Mouse (Mus musculus) intestine, postnatal 0 days (tissue): ENCODE data around the gene A230072I06Rik. TPM values are rescaled to one million over a fixed set of nuclear protein-coding genes. Genes with fewer than 3 reads are reported as not detected.

Experiments
- ATAC-seq: fragments of 200-750 bp; cut with Nextera tagmentation; 2 replicates; pipeline ENCODE4 v1.8.0; 2017; ENCODE audit warnings: mild to moderate bottlenecking, moderate TSS enrichment, moderate library complexity
- H3K27ac ChIP-seq: fragments of 300-500 bp; sonication (generic); 2 replicates; pipeline ENCODE4 v1.5.1; 2014; ENCODE audit warnings: mild to moderate bottlenecking, low read depth, low read length, moderate library complexity
- H3K27me3 ChIP-seq: fragments of 300-500 bp; sonication (generic); replicated peaks from 2 replicates; pipeline ENCODE4 v1.6.1; 2014; ENCODE audit warnings: low read length, mixed read lengths; ENCODE audit not compliant: control insufficient read depth, insufficient read depth
- H3K36me3 ChIP-seq: fragments of 300-500 bp; sonication (generic); 2 replicates; pipeline ENCODE4 v1.6.1; 2014; ENCODE audit warnings: mild to moderate bottlenecking, moderate library complexity; ENCODE audit not compliant: control insufficient read depth, insufficient read depth
- H3K4me1 ChIP-seq: fragments of 300-500 bp; sonication (generic); replicated peaks from 2 replicates; pipeline ENCODE4 v1.6.1; 2014; ENCODE audit warnings: antibody characterized with exemption, low read length, mixed read lengths; ENCODE audit not compliant: control insufficient read depth, insufficient read depth
- H3K4me2 ChIP-seq: fragments of 300-500 bp; sonication (generic); replicated peaks from 2 replicates; pipeline ENCODE4 v1.6.1; 2014; ENCODE audit warnings: low read depth, mild to moderate bottlenecking, moderate library complexity
- H3K4me3 ChIP-seq: fragments of 300-500 bp; sonication (generic); 2 replicates; pipeline ENCODE4 v1.5.1; 2014; ENCODE audit warnings: low read depth, low read length
- H3K9ac ChIP-seq: fragments of 300-500 bp; sonication (generic); 2 replicates; pipeline ENCODE4 v1.6.1; 2014; ENCODE audit warnings: mild to moderate bottlenecking, low read depth, low read length
- H3K9me3 ChIP-seq: fragments of 300-500 bp; sonication (generic); 2 replicates; pipeline ENCODE4 v1.6.1; 2016; ENCODE audit warnings: mixed run types; ENCODE audit not compliant: control insufficient read depth
- CTCF ChIP-seq: sonication (generic); IDR thresholded peaks from 2 replicates; pipeline ENCODE4 v1.5.1; 2016; ENCODE audit warnings: low read depth, mild to moderate bottlenecking, control low read depth, antibody characterized with exemption, moderate library complexity
- WGBS: fragments of 180-500 bp; shearing (Covaris S2); extraction: QIAGEN DNeasy Blood & Tissue Kit; methylation state at CpG from one replicate; pipeline ENCODE4 v1.1.7; 2014; 5-methylcytosine and 5-hydroxymethylcytosine counted together
- polyA plus RNA-seq: library from polyadenylated mRNA; unstranded; fragments of >200 nt; fragmentation: Nextera tagmentation; extraction: Ambion mirVana; gene quantifications from 2 replicates; pipeline ENCODE4 v1.2.1, GENCODE M21; 2015

The A230072I06Rik gene
- polyA plus RNA-seq, 1 experiment from 2014 or later = not detected

DNA sequence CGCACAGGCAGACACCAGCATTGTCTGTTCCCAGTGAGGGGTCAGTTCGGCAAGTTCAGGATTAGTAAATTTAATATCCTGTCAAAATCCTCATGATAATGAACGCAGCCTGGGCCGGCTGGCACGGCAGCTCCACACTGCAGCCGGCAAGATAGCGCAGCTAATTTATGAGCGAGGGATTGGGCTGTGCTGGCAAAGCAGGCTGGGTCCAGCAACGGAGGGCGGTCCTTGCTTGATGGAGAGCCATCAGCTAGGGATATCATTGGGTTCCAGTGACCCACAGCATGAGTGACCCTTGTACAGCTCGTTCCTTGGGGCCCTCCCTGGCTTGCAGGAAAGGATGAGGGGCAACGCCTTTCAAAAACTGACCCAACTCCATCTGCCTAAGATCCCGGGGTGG is 48.6 kb downstream of the A230072I06Rik start:
- 59% methylated on average over 13 of the region's 13 CpGs for WGBS
- Histone ChIP-seq H3K4me1 (no peaks in the 10 kb centered on the region), H3K9me3 (no peaks in the 10 kb centered on the region), H3K27ac (no peak overlapping the region), H3K9ac (no peak overlapping the region), H3K4me2 (no peak overlapping the region), H3K36me3 (no peaks in the 10 kb centered on the region), H3K27me3 (peaks cover 5% of the 10 kb centered on the region; the same call in 1 of the 2 replicates), H3K4me3 (no peak overlapping the region)
- no peak for TF ChIP-seq CTCF
- ATAC-seq = no peak

- no peaks in the 10 kb centered on the region for H3K9me3 ChIP-seq
- H3K27me3 ChIP-seq = peaks cover 5% of the 10 kb centered on the region; the same call in 1 of the 2 replicates
- H3K4me3 ChIP-seq = no peak overlapping the region
- WGBS = 79% methylated on average over 21 of the region's 21 CpGs
- no peaks in the 10 kb centered on the region for H3K4me1 ChIP-seq
- H3K27ac ChIP-seq = no peak overlapping the region
- no peak for ATAC-seq
- no peak overlapping the region for H3K4me2 ChIP-seq
- no peak for TF ChIP-seq CTCF
- H3K9ac ChIP-seq = no peak overlapping the region
- no peaks in the 10 kb centered on the region for H3K36me3 ChIP-seq
Measured at GRCm38 (mm10) chr8:12327707-12328471, 49.3 kb downstream of the A230072I06Rik start.

DNA sequence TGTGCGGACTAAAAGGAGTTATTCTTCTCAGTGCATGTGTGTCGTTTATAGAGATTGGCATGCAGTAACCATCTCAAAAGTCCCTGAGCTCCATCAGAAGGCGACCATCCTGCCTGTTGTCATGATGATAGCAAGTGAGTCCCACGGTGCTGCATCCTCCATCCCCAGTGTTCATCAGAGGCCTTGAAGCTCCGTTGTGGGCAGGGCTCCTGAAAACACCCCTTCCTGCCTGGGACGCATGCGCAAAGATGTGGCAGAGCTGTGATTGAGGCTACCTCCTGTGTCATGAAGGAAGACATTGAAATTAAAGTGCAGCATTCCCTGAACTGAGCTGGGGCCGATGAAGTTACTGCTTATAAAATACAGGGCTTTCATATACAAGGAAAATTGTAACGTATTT is 49.9 kb downstream of the A230072I06Rik start:
- no peak for ATAC-seq
- WGBS = 68% methylated on average over 9 of the region's 9 CpGs
- Histone ChIP-seq H3K27ac (no peak overlapping the region), H3K9ac (no peak overlapping the region), H3K4me1 (no peaks in the 10 kb centered on the region), H3K9me3 (no peaks in the 10 kb centered on the region), H3K4me3 (no peak overlapping the region), H3K4me2 (no peak overlapping the region), H3K27me3 (peaks cover 5% of the 10 kb centered on the region; the same call in 1 of the 2 replicates), H3K36me3 (no peaks in the 10 kb centered on the region)
- no peak for TF ChIP-seq CTCF

DNA sequence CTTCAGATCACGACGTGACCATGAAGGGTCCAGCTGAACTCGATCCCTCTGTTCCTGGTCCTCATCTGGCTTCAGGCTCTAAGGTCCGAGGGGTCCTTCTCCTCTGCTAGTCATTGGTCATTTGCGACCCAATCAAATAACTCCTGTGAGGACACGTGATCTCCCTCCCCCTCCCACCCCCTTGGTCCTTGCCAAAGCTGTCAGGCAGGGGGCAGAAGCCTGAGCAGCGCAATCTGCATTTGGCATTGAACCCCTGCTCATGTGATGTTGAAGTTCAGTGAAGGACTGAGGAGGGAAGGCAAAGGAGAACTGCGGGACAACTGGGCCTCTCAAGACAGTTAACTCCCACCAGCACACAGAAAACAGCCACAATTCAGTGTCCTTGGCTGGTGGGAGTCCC is 51.4 kb downstream of the A230072I06Rik start:
- H3K27me3 ChIP-seq = peaks cover 4% of the 10 kb centered on the region; the same call in 1 of the 2 replicates
- 30% methylated on average over 8 of the region's 8 CpGs for WGBS

More for the DNA sequence above, 51.4 kb downstream of the A230072I06Rik start:
- Histone ChIP-seq H3K4me2 (no peak overlapping the region), H3K9ac (no peak overlapping the region), H3K4me1 (no peaks in the 10 kb centered on the region), H3K9me3 (no peaks in the 10 kb centered on the region), H3K4me3 (no peak overlapping the region), H3K36me3 (no peaks in the 10 kb centered on the region), H3K27ac (no peak overlapping the region)
- 0 out of 2 replicates have a peak, but pooled peaks have one; percentile 8 for TF ChIP-seq CTCF
- ATAC-seq = no peak

Other genes with a start within 250 kb of the A230072I06Rik start
- gene Sox1, start 116.5 kb downstream of the A230072I06Rik start, polyA plus RNA-seq = not detected in 2 replicates